Mouse (Mus musculus): ENCODE measurements around the gene Fgfr2. TPM values are rescaled to one million over a fixed set of nuclear protein-coding genes. Genes with fewer than 3 reads are reported as not detected.

Gene Fgfr2
- polyA plus RNA-seq, 1 experiment from 2014 or later, result 93.4 TPM

DNA sequence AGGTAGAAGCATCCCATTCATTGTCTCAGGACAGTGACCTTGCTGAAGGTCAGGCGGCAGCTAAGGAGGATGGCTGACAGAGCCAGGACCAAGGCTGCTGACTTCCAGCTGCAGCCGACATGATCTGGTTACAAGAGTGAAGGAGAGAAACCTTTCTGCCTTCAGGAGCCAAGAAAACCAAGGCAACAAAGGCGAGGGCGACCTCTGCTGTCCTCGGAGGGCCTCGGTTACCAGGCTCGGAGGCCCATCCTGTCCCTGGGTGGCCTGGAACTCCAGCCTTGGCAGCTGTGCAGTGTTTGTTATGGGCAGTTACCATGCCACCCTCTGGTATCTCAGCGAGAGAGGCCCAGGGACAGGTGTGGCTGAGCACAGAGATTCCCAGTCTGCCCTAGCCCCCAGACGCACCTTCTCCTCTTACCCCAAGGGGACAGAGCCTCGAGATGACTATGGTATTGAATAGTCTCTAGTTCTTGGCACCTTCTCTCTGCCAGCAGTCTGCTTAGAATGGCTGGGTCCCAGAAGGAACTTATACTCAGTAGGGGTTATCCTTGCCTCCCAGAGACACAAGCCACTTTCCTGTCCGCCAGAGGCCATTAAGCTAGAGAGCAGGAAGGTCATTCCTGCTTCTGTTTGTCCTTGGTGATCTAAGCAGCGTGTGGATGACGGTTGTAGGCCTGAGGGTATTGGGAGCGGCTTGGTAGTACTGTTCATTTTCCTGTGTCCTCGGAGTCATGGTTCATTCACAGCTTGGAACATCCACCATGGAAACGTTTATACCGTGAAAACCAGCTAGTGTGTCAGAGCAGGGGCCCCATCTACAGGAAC lies 449.0 kb downstream of the Fgfr2 start:
- H3K36me3 ChIP-seq (ENCODE audit: control insufficient read depth, insufficient read depth, low read length), result no peaks in the 10 kb centered on the region
- ATAC-seq (ENCODE audit: insufficient read depth, low FRiP score), result peak; percentile 59; the same call in 1 of the 2 replicates
- no peak overlapping the region for H3K4me2 ChIP-seq (ENCODE audit: low read depth, low read length)
- no peak overlapping the region for H3K4me3 ChIP-seq (replicated peaks; ENCODE audit: low read length)
- H3K9ac ChIP-seq (ENCODE audit: low read length), result no peak overlapping the region
- H3K27ac ChIP-seq (ENCODE audit: low read length), result no peak overlapping the region; the same call in 1 of the 2 replicates
- H3K4me1 ChIP-seq (ENCODE audit: control insufficient read depth, insufficient read depth, low read length), result peaks cover 8% of the 10 kb centered on the region; the same call in 1 of the 2 replicates
- no peaks in the 10 kb centered on the region for H3K27me3 ChIP-seq (ENCODE audit: control insufficient read depth, insufficient read depth, low read length)
- WGBS, result 52% methylated on average over 17 of the region's 17 CpGs
- no peaks in the 10 kb centered on the region for H3K9me3 ChIP-seq (replicated peaks; ENCODE audit: control insufficient read depth, low read length)

DNA sequence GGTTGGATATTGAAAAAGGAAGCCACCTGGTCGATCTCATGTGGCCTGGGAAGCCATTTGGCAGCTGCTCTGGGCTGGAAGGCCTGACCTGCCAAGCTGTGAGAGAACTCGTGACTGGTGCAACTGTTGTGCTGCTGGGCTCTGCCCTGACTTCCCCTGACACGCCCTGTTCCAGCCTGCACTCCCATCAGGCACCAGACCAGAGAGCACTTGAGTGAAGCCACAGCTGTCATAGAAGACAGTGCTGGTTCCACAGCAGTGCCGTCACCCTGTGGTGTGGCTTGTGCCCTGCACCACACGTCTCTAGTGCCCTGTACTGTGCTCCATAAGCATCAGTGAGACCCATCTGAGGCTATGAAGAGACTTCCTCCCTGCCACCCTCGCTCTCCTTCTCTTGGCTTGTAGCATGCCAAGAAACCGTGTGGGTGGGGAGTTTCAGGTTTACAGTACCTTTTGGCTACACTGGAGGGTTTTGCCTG lies 450.6 kb downstream of the Fgfr2 start:
- Histone ChIP-seq H3K9ac (ENCODE audit: low read length) (no peak overlapping the region), H3K4me1 (ENCODE audit: control insufficient read depth, insufficient read depth, low read length) (peaks cover 8% of the 10 kb centered on the region; the same call in 1 of the 2 replicates), H3K36me3 (ENCODE audit: control insufficient read depth, insufficient read depth, low read length) (no peaks in the 10 kb centered on the region), H3K4me3 (replicated peaks; ENCODE audit: low read length) (no peak overlapping the region), H3K9me3 (replicated peaks; ENCODE audit: control insufficient read depth, low read length) (no peaks in the 10 kb centered on the region), H3K4me2 (ENCODE audit: low read depth, low read length) (no peak overlapping the region), H3K27me3 (ENCODE audit: control insufficient read depth, insufficient read depth, low read length) (no peaks in the 10 kb centered on the region), H3K27ac (ENCODE audit: low read length) (peak overlapping the region; percentile 15; the same call in 1 of the 2 replicates)
- WGBS, result 53% methylated on average over 7 of the region's 7 CpGs
- ATAC-seq (ENCODE audit: insufficient read depth, low FRiP score), result peak; percentile 61

DNA sequence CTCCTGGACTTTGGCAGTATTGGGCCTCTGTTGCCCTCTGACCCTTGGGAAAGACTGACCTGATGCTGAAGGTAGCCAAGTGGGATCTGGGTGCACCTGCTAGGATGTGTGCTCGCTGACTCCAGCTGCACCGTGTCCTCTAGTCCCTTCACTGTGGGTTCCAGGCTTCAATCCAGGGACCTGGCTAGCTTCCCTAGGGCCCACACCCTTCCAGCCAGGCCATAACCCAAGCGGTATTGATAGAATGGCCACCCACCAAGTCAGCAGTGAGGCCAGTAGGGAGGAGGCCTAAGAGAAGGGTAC lies 452.3 kb downstream of the Fgfr2 start:
- Histone ChIP-seq H3K9ac (ENCODE audit: low read length) (no peak overlapping the region), H3K9me3 (replicated peaks; ENCODE audit: control insufficient read depth, low read length) (no peaks in the 10 kb centered on the region), H3K27me3 (ENCODE audit: control insufficient read depth, insufficient read depth, low read length) (no peaks in the 10 kb centered on the region), H3K4me3 (replicated peaks; ENCODE audit: low read length) (no peak overlapping the region), H3K4me1 (ENCODE audit: control insufficient read depth, insufficient read depth, low read length) (peaks cover 8% of the 10 kb centered on the region; the same call in 1 of the 2 replicates), H3K27ac (ENCODE audit: low read length) (no peak overlapping the region), H3K4me2 (ENCODE audit: low read depth, low read length) (no peak overlapping the region), H3K36me3 (ENCODE audit: control insufficient read depth, insufficient read depth, low read length) (no peaks in the 10 kb centered on the region)
- ATAC-seq (ENCODE audit: insufficient read depth, low FRiP score), result no peak
- WGBS, result 84% methylated on average over 3 of the region's 3 CpGs

- H3K4me2 ChIP-seq (ENCODE audit: low read depth, low read length), result no peak overlapping the region
- peaks cover 8% of the 10 kb centered on the region; the same call in 1 of the 2 replicates for H3K4me1 ChIP-seq (ENCODE audit: control insufficient read depth, insufficient read depth, low read length)
- H3K27me3 ChIP-seq (ENCODE audit: control insufficient read depth, insufficient read depth, low read length), result no peaks in the 10 kb centered on the region
- H3K9me3 ChIP-seq (replicated peaks; ENCODE audit: control insufficient read depth, low read length), result no peaks in the 10 kb centered on the region
- no peaks in the 10 kb centered on the region for H3K36me3 ChIP-seq (ENCODE audit: control insufficient read depth, insufficient read depth, low read length)
- H3K9ac ChIP-seq (ENCODE audit: low read length), result no peak overlapping the region
- no peak for ATAC-seq (ENCODE audit: insufficient read depth, low FRiP score)
- no peak overlapping the region for H3K4me3 ChIP-seq (replicated peaks; ENCODE audit: low read length)
- 79% methylated on average over 20 of the region's 20 CpGs for WGBS
- 0 out of 2 replicates have a peak overlapping the region, but pooled peaks have one; percentile 8 for H3K27ac ChIP-seq (ENCODE audit: low read length)
Observed at GRCm38 (mm10) chr7:132669999-132670862, 452.9 kb downstream of the Fgfr2 start.

- WGBS, result 56% methylated on average over 2 of the region's 2 CpGs
Observed at GRCm38 (mm10) chr7:132668604-132669003, 454.5 kb downstream of the Fgfr2 start.

DNA sequence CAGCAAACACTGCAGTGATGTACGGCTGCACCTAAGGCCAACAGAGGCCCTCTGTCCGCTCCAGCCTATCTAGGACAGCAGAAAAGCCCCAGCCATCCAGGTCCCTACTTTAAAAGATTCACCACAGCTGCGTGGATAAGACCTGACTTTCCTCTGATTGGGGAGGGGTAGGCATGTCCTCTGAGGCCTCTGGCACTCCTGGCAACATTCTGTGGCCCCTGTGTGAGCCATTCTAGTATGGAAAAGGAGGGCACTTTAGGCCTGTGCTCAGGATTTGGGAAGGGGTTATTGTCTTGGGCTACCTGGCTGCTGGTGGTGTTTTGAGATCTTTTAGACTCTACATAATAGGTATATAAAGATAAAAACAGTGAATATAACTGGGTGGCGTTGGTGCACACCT lies 456.6 kb downstream of the Fgfr2 start:
- Histone ChIP-seq H3K4me1 (ENCODE audit: control insufficient read depth, insufficient read depth, low read length) (no peaks in the 10 kb centered on the region), H3K9me3 (replicated peaks; ENCODE audit: control insufficient read depth, low read length) (no peaks in the 10 kb centered on the region), H3K4me2 (ENCODE audit: low read depth, low read length) (no peak overlapping the region), H3K27me3 (ENCODE audit: control insufficient read depth, insufficient read depth, low read length) (no peaks in the 10 kb centered on the region), H3K9ac (ENCODE audit: low read length) (no peak overlapping the region), H3K4me3 (replicated peaks; ENCODE audit: low read length) (no peak overlapping the region), H3K27ac (ENCODE audit: low read length) (no peak overlapping the region), H3K36me3 (ENCODE audit: control insufficient read depth, insufficient read depth, low read length) (no peaks in the 10 kb centered on the region)
- ATAC-seq (ENCODE audit: insufficient read depth, low FRiP score), result no peak
- 77% methylated on average over 4 of the region's 4 CpGs for WGBS

More at GRCm38 (mm10) chr7:132668604-132669003, 454.5 kb downstream of the Fgfr2 start:
- no peak for ATAC-seq (ENCODE audit: insufficient read depth, low FRiP score)
- H3K9me3 ChIP-seq (replicated peaks; ENCODE audit: control insufficient read depth, low read length), result no peaks in the 10 kb centered on the region
- no peak overlapping the region for H3K27ac ChIP-seq (ENCODE audit: low read length)
- no peaks in the 10 kb centered on the region for H3K36me3 ChIP-seq (ENCODE audit: control insufficient read depth, insufficient read depth, low read length)
- H3K9ac ChIP-seq (ENCODE audit: low read length), result no peak overlapping the region
- H3K4me3 ChIP-seq (replicated peaks; ENCODE audit: low read length), result no peak overlapping the region
- H3K27me3 ChIP-seq (ENCODE audit: control insufficient read depth, insufficient read depth, low read length), result no peaks in the 10 kb centered on the region
- H3K4me1 ChIP-seq (ENCODE audit: control insufficient read depth, insufficient read depth, low read length), result peaks cover 4% of the 10 kb centered on the region; the same call in 1 of the 2 replicates
- H3K4me2 ChIP-seq (ENCODE audit: low read depth, low read length), result no peak overlapping the region

- 65% methylated on average over 8 of the region's 8 CpGs for WGBS
Observed at GRCm38 (mm10) chr7:132665664-132666382, 457.3 kb downstream of the Fgfr2 start.

DNA sequence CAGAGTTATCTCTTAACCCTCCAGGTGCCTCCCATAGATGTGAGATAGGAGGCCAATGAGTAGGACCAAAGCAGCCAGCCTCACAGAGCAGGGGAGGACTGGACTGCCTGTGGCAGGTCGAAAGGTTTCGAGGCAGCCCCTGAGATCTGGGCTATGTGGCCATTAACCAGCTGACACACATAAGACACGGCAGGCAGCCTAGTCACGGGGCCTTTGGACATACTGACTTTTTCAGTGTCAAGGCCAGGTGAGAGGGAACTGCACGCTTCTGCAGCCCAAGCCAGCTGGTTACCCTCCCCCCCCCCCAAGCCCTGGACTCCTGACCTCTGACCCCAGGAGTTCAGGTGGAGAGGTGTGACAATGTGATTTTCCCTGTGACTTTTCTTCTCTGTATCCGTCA lies 458.3 kb downstream of the Fgfr2 start:
- 78% methylated on average over 6 of the region's 6 CpGs for WGBS
- no peaks in the 10 kb centered on the region for H3K27me3 ChIP-seq (ENCODE audit: control insufficient read depth, insufficient read depth, low read length)
- peaks cover 8% of the 10 kb centered on the region for H3K4me1 ChIP-seq (ENCODE audit: control insufficient read depth, insufficient read depth, low read length)
- no peak overlapping the region for H3K4me3 ChIP-seq (replicated peaks; ENCODE audit: low read length)
- H3K27ac ChIP-seq (ENCODE audit: low read length), result no peak overlapping the region
- H3K9me3 ChIP-seq (replicated peaks; ENCODE audit: control insufficient read depth, low read length), result no peaks in the 10 kb centered on the region
- H3K4me2 ChIP-seq (ENCODE audit: low read depth, low read length), result no peak overlapping the region
- ATAC-seq (ENCODE audit: insufficient read depth, low FRiP score), result no peak
- H3K36me3 ChIP-seq (ENCODE audit: control insufficient read depth, insufficient read depth, low read length), result no peaks in the 10 kb centered on the region
- H3K9ac ChIP-seq (ENCODE audit: low read length), result no peak overlapping the region

More at GRCm38 (mm10) chr7:132665664-132666382, 457.3 kb downstream of the Fgfr2 start:
- no peaks in the 10 kb centered on the region for H3K4me1 ChIP-seq (ENCODE audit: control insufficient read depth, insufficient read depth, low read length)
- H3K9ac ChIP-seq (ENCODE audit: low read length), result no peak overlapping the region
- no peak overlapping the region for H3K4me3 ChIP-seq (replicated peaks; ENCODE audit: low read length)
- H3K36me3 ChIP-seq (ENCODE audit: control insufficient read depth, insufficient read depth, low read length), result no peaks in the 10 kb centered on the region
- H3K27me3 ChIP-seq (ENCODE audit: control insufficient read depth, insufficient read depth, low read length), result no peaks in the 10 kb centered on the region
- H3K9me3 ChIP-seq (replicated peaks; ENCODE audit: control insufficient read depth, low read length), result no peaks in the 10 kb centered on the region
- no peak overlapping the region for H3K27ac ChIP-seq (ENCODE audit: low read length)
- no peak for ATAC-seq (ENCODE audit: insufficient read depth, low FRiP score)
- H3K4me2 ChIP-seq (ENCODE audit: low read depth, low read length), result no peak overlapping the region

All from stomach, embryonic 16.5 days (tissue).